Mouse (Mus musculus): Measurements from ENCODE around the gene Rdh7.
"Not testable (repeated sequence)": the region's sequence is repeated elsewhere in the genome, so short reads cannot be mapped to it uniquely, and the experiment has no call there.

Rdh7 gene

GRCm38 (mm10) chr10:127888605-127889004 is at the start of gene Rdh7:
Rdh7 (minus strand) TSS chr10:127888817.
- no peak for DNase-seq (ENCODE audit: low spot score)

- peak; percentile 86 for DNase-seq (ENCODE audit: low spot score)
Measured at GRCm38 (mm10) chr10:127937428-127938010, 48.9 kb upstream of the Rdh7 start.

GRCm38 (mm10) chr10:127936747-127937409 is 48.3 kb upstream of the Rdh7 start:
- DNase-seq (ENCODE audit: low spot score), result no peak

DNA sequence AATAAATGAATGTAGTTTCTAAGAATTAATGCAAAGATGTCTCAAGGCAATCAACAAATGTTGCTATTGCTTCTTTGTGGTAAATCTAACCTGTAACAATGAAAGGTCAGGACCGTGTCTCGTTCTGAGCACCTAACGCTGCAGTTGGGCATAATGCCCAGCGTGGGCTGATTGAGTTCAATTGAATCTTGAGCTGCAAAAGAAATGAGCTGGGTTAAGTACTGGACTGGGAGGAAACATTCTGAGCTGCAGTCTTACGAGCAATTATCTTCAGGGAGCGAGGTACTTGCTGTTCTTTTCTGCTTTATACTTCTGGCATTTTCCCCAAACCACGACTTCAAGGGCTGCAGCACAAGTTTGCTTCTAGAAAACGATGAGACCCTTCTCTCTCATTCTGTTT is 47.7 kb upstream of the Rdh7 start:
- DNase-seq (ENCODE audit: low spot score), result peak; percentile 86

DNA sequence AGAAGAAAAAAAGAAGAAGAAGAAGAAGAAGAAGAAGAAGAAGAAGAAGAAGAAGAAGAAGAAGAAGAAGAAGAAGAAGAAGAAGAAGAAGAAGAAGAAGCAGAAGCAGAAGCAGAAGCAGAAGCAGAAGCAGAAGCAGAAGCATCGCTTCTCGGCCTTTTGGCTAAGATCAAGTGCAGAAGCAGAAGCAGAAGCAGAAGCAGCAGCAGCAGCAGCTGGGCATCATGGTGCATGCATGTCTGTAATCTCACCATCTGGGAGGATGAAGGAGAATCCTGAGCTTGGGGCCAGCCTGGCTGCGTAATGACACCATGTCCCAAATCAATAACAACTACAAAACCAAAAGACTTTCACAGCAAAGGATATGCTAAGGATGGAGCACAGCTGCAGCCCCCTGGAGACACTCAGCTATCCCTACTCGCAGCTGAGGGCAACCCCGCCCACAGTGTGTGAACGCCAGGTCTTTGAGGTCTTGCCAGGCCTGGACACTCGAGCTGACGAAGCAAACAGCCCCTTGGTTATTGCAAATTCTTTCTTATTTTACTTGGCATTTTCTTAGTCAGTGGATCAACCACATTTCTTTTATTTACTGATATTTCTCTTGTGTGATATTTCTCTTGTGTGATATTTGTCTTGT is 43.8 kb upstream of the Rdh7 start:
- DNase-seq (ENCODE audit: low spot score), result no peak

DNA sequence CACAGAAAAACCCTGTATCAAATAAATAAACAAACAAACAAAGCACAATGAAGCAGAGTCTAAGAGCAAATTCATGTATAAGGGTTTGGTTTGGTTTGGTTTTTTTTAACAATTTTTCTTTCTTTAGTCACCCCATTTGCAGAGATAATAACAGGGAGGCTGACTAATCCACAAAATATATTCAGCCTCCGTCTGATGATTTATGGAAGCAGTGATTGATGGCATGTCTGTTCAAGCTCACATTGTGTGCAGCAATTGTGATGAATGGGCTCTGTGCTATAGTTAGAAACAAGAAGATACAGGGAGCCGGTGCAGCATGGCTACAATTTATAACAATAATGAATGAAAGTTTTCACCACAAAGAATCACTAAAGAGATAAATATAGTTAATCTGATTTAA is 39.1 kb upstream of the Rdh7 start:
- no peak for DNase-seq (ENCODE audit: low spot score)

GRCm38 (mm10) chr10:127924597-127925378 is 36.2 kb upstream of the Rdh7 start:
- no peak for DNase-seq (ENCODE audit: low spot score)

- DNase-seq (ENCODE audit: low spot score), result no peak
Measured at GRCm38 (mm10) chr10:127923024-127923423, 34.4 kb upstream of the Rdh7 start.

DNA sequence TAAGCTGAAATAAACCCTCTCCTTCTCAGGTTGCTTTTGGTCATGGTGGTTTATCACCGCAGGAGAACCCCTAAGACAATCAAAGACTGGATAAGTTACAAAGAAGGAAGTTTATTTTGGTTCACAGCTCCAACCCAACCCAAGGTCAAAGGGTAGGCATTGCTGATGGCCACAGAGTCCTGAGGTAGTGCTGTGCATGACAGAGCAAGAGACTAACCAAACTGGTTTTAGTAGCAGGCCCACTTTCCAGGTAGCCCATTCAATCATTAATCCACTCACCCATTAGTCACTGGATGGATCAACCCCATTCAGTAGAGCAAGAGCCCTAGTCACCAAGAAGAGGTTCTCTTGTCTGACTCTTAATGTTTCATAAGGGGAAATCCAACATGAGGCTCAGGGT is 33.6 kb upstream of the Rdh7 start:
- no peak for DNase-seq (ENCODE audit: low spot score)

DNA sequence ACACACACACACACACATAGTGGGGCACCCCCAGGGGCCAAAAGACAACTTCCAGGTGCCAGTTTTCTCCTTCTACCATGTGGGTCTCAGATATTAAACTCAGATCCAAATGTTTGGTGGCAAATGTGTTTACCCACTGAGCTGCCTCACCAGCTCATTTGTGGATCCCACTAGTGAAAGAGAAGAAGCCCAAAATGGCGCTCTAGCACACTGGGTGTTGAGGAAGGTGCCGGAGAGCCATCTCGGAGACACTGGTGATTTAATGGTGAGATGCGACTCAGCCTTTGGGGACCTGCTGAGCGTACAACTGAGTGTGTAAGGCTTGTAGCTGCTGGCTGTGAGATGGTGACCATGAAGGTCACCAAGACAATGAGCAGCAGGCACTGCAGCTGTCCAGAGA is 29.0 kb upstream of the Rdh7 start:
- no peak for DNase-seq (ENCODE audit: low spot score)

GRCm38 (mm10) chr10:127917183-127917582 is 28.6 kb upstream of the Rdh7 start:
- not testable (repeated sequence) for DNase-seq (ENCODE audit: low spot score)

- no peak for DNase-seq (ENCODE audit: low spot score)
Measured at GRCm38 (mm10) chr10:127915578-127915977, 27.0 kb upstream of the Rdh7 start.

DNA sequence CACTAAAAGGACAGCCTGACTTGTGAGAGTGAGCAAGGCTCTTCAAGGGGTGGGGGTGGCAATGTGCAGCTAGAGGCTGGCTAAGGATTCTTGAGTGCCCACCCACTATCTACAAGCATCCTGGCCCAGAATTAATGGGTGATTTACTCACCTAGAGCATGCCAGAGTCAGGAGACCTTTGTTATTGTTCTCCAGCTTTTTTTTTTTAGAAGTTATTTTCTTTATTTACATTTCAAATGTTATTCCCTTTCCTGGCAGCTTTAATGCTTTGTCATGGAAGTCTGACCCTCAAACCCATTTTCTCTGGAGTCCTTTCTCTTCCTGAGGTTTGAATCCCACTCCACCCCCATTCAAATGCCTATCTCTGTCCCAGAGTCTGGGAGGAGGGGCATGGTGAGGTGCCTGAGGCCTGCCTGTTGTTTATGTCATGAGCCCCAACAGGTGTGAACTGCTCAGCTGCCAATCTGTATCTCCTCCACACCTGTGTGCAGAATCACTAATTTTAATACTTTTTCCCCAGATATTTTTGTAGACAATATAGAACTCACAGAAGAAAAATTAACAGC is 18.9 kb upstream of the Rdh7 start:
- no peak for DNase-seq (ENCODE audit: low spot score)

DNA sequence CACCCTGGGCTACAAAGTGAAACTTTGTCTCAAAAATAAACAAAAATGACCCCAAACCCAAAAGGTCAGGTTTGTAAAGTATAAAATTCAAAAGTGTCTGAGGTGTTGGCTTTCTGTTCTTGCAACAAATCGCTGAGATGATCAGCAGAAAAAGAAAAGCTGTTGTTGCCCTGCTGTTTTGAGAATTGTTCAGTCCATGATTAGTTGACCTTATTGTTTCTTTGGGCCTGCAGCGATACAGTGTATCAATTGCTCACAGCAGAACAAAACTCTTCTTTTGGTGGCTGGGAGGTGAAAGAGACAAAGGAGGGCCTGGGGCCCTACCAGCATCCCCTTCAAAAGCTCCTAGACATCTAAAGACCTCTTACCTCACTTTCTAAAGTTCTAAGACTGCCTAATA is 17.5 kb upstream of the Rdh7 start:
- no peak for DNase-seq (ENCODE audit: low spot score)

GRCm38 (mm10) chr10:127904718-127905446 is 16.3 kb upstream of the Rdh7 start:
- DNase-seq (ENCODE audit: low spot score), result peak; percentile 76

GRCm38 (mm10) chr10:127903116-127903515 is 14.5 kb upstream of the Rdh7 start:
- no peak for DNase-seq (ENCODE audit: low spot score)

DNA sequence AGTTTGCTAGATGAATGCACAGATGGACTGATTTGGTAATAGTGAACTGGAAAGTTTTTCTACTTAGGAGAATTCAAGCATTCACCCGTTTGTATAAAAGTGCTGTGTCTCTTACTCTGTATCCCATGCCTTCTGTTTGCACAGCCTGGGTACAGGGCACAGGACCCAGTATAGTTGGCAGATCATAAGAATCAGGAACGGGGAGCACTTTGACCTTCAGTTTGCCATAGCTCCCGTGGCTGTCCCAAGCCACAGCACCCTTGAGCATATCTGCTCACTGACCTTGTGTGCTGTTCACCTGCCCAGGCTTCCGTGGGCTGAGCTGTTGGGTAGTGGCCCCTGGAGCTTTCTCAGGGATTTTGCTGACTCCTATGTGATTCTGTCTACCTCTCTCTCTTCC is 13.1 kb upstream of the Rdh7 start:
- no peak for DNase-seq (ENCODE audit: low spot score)

GRCm38 (mm10) chr10:127899783-127900182 is 11.2 kb upstream of the Rdh7 start:
- DNase-seq (ENCODE audit: low spot score), result no peak

- DNase-seq (ENCODE audit: low spot score), result no peak
Measured at GRCm38 (mm10) chr10:127898218-127898617, 9.6 kb upstream of the Rdh7 start, which contains the start of gene Sdr9c7. Sdr9c7 (plus strand) TSS chr10:127898518.

DNA sequence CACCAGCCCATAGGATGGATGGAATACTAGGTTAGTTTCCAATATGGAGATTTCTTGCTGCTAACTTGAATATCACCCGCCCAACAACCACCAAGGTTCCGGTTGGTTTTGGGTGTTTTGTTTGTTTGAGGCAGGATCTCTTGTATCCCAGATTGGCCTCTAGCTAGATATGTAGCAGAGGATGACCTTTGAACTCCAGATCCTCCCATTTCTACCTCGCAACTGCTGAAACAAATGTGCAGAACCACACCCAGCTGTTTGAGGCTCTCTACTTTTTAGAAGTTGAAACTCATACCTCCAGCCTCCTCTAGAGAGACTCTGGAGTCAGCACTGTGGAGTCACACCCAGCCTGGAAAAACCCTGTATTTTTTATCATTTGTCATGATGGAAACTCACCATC is 8.9 kb upstream of the Rdh7 start:
- no peak for DNase-seq (ENCODE audit: low spot score)

GRCm38 (mm10) chr10:127896705-127897104 is 8.1 kb upstream of the Rdh7 start:
- no peak for DNase-seq (ENCODE audit: low spot score)

All from testis, postnatal 10 days (tissue).